Mouse (Mus musculus) ovary, adult 18-20 months (tissue): ENCODE measurements around the gene Xrcc3.

Source experiments
- DNase-seq: peaks from one replicate; pipeline ENCODE4 v3.0.0; 2022; ENCODE audit warnings: low spot score, mixed read lengths

The Xrcc3 gene

GRCm38 (mm10) chr12:111774156-111774555, 39.5 kb downstream of the Xrcc3 start:
- DNase-seq = no peak

GRCm38 (mm10) chr12:111770651-111771050, 43.0 kb downstream of the Xrcc3 start:
- DNase-seq = no peak

DNA sequence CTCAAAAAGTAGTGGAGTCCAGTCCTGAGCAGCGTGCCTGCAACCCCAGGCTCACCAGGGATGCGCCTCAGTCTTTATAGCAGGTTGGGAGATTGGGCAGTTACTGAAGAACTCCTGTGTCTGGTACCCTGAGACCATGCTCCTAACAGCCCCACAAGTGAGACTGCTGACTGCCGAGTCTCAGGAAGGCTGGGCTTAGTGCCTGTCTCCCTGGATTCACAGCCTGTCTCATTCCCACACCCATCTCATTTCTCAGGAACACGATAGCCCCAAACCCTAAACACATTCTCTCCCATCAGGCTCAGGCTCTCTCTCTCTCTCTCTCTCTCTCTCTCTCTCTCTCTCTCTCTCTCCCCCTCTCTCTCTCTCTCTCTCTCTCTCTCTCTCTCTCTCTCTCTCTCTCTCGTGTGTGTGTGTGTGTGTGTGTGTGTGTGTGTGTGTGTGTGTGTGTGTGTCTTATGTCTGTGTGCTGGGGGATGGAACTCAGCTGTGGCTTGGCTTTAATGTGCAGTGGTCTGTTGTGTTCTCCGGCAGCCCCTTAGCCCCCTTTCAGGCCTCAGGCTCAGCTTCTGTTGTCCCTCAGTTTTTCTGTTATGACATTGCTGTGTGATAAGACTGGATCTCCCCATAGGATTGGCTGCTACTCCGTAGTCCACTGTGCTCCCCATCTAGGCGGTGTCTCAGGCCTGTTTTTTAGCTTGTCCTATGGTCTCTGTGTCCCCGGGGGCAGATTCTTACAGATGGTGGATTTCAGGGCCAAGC, 43.7 kb downstream of the Xrcc3 start:
- no peak for DNase-seq

DNA sequence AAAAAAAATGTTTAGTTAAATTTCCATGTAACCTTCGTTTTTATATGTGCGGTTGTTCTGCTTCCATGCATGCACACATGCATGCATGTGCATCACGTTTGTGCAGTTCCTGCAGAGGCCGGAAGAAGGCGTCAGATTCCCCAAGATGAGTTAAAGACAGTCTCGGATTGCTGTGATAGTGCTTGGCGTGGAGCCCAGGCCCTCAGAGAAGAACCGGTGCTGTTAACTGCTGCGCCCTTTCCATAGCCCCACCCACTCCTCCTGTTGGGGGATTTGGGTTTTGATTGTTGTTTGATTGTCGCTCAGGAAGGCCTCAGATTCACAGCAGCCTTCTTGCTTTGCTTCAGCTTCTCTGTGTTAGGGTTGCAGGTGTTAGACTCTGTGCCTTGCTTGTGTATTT, 44.4 kb downstream of the Xrcc3 start:
- no peak for DNase-seq

DNA sequence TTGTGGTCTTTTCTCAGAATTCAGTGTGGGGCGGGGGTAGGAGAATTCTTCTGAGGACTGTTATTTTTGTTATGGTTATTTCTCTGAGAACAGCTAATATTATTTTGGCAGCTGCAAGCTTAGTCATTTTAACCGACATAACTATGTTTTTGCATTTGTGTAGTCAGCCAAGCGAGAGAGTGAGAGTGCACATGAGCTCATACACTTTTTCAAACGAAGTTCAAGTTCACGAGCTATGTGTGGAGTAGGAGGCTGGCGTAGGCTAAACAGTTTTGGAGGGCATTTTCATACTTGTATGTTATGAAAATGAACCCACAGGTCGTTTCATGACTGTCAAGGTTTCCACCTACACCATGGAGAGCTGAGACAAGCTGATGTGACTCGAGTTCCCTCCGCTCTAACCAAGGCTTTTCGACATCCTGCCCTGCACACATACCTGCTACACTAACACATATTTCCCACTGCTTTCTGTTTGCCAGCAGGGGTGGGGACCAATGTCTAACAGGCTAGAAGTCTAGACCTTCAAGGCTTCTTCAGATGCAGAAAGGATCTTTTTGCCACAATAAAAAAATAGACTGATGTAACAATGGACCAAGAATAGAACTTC, 45.2 kb downstream of the Xrcc3 start:
- DNase-seq = no peak

DNA sequence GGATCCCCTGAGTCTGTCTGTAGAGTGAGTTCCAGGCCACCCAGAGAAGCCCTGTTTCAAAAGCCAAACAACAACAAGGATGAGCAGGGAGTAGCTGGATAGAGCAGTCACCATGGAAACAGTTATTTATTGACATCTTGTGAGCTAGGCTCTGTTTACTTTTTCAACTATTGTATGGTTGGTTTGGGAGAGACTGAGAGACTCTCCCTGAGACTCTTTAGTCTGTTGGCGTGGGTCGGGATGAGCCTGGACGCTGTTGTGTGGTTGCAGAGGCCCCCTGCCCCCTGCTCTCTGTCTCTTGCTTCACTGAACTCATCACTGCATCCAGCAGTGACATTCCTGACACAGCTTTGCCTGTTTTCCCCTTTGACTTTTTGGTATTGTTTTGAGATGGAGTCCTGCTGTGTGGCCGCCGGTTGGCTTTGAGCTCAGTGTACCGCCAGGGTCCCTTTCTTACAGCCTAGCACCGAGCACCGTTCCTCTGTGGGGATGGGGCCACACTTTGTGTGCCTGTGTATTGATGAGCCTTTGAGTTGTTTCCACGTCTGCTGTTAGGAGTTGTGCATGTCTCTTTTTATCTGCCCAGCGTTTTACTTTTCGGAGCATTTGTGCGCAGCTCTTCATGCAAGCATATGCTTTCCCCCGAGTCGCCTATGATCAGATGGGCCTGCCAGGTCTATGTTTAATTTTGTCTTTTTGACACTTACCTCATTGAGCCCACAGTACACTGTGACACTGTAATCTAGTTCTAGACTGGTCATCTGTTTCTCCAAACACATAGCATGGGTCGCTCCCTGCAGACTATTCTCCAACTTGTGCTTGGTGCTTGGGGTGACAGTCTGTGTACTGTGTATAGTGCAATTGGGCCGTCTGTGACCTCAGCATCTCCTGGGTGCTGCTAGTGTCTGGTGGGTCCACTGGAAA, 47.1 kb downstream of the Xrcc3 start:
- DNase-seq = no peak

DNA sequence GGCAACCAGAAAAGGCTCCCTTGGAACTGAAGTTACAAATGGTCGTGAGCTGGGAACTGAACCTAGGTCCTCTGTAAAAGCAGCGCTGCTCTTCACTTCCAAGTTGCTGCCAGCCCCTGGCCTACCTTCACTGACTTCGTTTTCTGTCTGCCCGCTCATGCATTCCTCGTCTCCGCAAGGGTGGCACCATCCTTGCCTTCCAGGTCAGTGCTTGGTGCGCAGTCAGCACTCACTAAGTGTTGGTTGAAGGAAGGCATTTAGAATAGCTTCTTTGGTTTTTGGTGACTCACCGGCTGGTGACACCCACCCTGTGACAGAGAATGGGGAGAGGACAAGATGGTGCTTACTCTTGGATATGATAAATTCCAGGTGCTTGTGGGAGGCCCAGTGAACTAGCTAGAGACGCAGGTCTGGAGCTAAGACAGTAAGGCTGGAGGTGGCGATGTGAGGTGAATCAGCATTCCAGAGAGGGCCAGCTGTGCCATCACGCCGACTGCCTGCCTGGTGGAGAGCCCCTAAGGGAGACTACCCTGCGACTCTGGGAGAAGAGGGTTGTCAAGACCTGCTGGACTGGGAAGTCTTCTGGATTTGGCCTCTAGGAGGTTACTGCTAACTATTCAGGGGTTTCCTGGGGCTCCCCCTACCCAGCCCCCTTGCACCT, 50.9 kb downstream of the Xrcc3 start:
- DNase-seq = no peak

DNA sequence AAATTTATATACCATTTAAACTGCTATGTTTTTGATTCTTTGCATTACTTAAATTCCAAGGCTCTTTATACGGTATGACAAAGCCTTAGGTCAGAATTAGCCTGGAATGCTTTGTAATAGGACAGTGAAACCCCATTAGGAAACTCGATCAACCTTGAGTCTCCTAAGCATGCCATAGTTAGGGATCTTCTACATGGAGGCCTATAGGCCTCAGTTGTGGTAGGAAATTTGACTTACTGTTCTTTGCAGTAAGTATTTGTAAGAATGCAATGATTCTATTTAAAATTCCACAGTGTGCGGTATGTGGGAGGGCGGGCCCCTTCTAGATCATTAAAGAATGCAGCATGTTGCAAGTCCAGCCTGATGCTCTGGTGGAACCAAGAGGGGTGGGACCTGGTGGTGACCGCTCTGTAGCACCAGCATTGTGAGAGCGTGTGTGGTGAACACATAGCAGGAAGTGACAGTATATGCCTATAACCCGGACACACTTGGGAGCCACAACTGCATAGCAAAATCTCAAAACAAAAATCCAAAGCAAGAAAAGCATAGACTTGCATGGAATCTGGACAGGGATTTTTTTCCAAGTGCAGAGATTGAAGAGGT, 53.3 kb downstream of the Xrcc3 start:
- no peak for DNase-seq

GRCm38 (mm10) chr12:111759176-111760061, 54.3 kb downstream of the Xrcc3 start:
- DNase-seq = peak; percentile 32

DNA sequence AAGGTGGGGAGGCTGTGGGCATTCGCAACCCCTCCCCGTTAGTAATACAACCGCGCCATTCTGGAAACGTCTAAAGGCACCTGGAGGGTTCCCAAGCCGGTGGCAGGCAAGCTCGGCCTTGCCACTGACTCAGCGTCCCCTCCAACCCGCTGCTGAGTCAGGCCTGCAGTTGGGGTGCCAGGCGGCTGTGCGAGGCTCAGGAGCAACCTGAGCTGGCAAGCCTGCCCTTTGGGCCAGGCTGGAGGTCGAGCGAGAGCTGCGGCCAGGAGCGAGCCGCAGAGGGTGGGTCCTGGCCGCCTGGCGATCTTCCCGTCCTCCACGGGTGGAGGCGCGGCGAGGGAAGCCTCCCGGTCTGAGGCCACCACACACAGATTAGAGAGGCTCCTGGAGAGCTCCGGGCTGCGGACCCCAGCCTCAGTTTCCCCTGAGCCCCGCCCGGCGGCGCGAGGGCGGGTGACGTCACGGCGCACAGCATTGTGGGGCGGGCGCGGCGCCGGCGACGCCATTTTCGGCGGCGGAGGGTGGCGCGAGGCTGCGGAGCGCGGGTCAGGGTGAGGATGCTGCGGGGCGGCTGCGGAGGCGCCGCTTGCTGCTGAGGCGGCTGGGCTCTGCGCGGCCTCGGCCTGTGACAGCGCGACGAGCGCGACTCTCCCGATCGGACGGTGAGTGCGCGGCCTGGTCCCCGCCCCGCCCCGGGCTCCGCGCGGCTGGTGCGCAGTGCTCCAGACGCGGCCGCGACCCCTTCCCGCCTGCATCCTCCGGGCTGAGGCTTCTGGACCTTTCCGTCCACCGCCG, 55.1 kb downstream of the Xrcc3 start, which contains the start of gene Klc1:
Klc1 (plus strand) TSS at position 469 of the 795 bp plus-strand sequence.
- DNase-seq = peak; percentile 43

DNA sequence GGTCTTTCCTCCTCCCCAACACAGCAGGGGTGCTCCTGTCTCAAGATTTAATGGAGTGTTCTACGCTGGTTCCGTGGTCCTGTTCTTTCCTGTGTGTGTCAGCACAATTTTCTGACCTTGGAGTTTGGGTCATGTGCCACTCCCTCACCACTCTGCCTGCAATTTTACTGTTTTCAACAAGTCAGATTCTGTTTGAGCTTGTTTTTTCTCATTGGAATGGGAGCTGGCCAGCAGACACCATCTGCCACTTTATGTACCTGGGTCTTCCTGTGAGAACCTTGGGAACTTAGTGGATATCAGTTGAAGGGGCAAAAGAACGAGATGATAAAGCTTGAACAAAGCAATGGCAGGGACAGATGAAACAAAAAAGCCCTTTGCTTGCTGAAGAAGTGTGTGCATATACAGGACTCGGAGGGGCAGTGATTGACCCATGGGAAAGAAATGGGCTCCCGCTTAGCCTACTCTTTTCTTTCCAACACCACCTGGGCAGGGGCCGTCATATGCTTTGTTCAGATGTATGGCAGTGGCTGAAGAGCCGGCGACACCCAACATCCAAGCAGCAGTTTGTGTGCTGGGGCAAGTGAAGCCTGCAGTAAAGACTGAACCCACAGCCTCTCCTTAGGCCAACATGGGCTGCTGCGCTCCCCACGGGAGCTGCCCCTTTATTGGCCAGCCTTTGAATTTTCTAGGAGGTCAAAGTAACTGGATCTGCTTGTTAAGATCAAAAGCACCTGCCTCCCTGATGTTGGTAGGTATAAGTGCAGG, 55.9 kb downstream of the Xrcc3 start:
- DNase-seq = no peak

- no peak for DNase-seq
These were observed 57.0 kb downstream of the Xrcc3 start for GRCm38 (mm10) chr12:111756698-111757082.

DNA sequence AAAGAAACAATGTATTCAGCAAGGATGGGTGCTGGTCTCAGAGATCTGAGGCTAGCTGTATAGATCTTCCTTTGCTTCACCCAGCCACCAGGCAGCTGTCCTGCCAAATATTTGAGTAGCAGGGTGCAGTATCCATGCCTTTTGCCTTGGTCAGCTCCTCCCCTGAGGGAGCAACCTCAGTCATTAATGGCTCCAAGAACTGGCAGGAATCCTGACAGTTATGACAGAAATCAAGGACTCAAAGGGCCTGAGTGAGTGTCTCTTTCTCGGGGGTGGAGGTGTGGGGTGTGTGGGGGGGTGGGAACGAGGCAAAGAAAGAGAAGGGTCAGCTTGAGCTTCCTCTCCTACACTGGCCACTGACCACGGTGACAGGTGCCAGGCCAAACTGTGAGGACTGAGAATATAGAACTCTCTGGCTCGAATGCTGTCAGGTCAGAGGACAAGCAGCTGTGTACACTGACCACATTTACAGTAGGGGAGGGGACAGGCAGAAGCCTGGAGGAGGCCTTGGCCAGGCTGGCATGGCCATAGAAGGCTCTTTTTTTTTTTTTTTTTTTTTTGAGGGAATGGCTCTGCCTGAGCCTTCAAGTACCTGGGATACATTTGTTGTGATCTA, 57.5 kb downstream of the Xrcc3 start:
- no peak for DNase-seq

- DNase-seq = no peak
These were observed 58.4 kb downstream of the Xrcc3 start for GRCm38 (mm10) chr12:111755231-111755630.

- DNase-seq = no peak
These were observed 59.0 kb downstream of the Xrcc3 start for GRCm38 (mm10) chr12:111754710-111755109.

DNA sequence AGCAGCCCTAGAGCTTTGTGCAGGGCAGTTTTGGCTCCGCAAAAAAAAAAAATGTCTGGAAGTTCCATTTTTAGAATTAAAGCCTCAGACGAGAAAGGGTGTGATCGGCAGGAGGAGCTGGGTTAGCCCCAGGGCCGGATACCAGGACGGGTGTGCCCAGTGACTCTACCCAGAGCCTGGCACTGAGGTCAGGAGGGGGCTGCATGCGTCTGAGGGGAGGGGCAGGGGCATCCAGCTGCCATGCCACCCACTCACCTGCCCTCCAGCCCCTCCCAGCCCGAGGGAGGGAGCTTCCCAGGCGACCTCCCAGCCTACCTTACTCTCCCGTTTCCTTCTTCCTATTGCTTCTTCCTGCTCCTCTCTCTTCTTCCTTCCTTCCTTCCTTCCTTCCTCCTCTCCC, 60.3 kb downstream of the Xrcc3 start:
- no peak for DNase-seq
